Mouse (Mus musculus): Measurements from ENCODE around the gene Gm20914.
"Not testable (repeated sequence)": the region's sequence is repeated elsewhere in the genome, so short reads cannot be mapped to it uniquely, and the experiment has no call there.

The Gm20914 gene

DNA sequence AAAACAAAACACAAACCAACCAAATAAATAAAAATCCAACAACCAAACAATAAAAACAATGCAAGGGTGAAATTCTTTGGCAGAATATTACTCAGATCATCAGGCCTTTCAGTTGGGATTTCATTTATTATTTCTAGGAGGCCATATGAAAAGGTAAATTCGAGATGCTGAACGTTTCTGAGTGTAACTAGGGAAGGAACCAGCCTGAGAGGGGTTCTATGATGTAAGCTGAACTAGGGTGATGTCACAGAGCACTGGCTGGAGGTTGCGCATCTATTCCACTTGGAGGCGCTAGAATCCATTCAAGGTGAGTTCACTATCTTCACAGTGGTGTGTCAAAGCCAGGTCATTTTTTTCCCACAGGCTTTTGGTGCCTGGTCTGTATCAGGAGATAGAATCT lies at the start of gene Gm20914:
TSS of gene Gm20914 (plus strand) at position 301 of the 400 bp plus-strand sequence.
- ATAC-seq (ENCODE audit: insufficient number of reproducible peaks, low FRiP score, low TSS enrichment), result not testable (repeated sequence)

All from cerebellum, adult (tissue).